Mouse (Mus musculus) right cerebral cortex, postnatal 4 days (tissue): ENCODE data around the gene Ntng2.

Experiments
- DNase-seq: peaks from one replicate; pipeline ENCODE4 v3.0.0-alpha.2; 2022

Gene Ntng2

DNA sequence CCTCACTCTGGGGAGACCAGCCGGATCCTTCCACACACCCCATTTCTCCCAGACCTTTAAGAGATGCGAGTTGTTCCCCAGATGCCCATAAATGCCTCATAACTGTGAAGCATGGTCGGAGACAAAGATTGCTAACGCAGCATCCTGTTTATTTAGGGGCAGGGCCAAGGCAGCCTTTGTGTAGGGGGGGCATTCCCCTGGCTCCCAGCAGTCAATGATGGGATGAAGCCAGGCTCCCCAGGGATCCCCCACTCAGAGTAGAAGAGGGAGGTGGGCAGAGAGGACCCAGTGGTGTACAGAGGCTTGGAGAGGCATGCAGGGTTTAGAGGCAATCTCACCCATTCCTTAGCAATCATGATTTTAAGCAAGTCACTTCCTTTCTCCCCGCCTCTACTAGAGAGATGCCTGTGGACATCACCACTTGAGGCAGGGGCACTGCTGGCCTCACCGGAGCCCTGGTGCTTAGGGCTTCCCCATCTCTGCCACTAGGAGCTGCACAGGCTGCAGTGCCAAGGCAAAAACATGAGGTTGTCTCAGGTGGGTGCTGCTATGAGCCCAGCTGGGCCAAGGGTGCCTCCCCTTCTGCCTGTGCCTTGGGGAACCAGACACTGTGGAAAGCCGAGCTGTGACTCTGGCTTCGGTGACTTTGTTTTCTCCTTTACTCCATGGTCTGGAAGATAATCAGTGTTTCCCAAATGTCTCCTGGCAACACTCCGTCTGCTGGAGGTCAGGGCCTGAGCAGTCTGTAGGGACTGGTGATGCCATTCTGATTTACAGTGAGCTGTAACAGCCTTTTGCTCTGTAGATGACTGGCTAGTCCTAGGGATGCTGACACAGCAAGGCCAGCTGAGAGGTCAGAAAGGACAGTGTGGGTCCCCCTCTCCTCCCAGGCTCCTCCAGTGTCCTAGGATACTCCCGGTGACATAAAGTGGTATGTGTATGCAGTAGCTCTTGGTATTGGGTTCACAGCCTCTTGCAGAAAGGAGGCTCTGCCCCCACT is 61.3 kb downstream of the Ntng2 start:
- no peak for DNase-seq

GRCm38 (mm10) chr2:29190392-29190791 is 62.4 kb downstream of the Ntng2 start:
- DNase-seq, result no peak

GRCm38 (mm10) chr2:29186209-29186608 is 66.6 kb downstream of the Ntng2 start:
- DNase-seq, result no peak

DNA sequence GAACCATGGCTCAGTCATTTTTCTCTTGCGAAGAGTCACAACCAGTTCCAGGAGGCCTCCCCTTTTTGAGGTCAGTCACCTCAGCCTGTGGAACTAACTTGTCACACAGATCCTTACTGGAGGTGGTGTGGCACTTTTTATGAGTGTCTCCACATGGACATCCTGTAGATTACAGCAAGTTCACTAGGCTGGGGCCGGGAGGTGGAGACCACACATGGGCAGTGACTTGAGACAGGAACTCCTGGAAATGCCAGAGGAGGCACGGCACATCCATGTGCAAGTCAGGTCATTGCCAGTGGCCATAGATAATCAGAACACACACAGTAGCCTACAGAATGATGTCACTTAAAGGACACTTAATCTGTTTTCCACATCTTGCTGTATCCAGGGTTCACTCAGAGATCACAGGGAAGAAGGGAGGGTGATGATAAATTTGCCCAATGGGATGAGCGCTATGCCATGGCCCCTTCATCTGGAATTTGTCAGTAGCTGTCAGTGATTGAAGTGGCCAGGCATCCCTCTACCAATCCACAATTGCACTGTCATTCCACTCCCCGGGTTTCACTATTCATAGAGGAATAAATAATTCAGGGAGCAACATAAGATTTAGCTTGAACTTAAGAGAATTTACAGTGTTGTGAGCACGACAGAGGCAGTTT is 69.4 kb downstream of the Ntng2 start:
- no peak for DNase-seq

DNA sequence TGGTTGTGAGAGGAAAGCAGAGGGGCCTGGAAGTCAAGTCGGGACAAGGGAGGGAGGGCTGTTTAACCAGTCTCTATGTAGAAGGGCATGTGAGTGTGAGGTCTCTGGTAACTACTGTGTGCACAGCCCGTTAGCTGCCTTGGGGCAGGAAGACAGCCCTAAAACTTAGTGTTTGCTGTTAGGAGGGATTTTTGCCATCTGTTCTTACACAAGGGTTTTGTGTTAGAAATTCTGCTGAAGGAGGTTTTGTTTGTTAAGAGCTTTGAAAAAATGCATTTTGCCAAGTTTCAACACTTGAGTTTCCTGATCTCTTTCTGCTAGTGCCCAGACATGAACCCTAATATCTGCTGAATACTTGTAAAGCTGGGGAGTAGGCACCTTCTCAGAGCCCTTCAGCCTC is 71.7 kb downstream of the Ntng2 start:
- no peak for DNase-seq

- no peak for DNase-seq
Measured at GRCm38 (mm10) chr2:29179810-29180209, 73.0 kb downstream of the Ntng2 start.

GRCm38 (mm10) chr2:29174887-29175286 is 77.9 kb downstream of the Ntng2 start:
- no peak for DNase-seq

DNA sequence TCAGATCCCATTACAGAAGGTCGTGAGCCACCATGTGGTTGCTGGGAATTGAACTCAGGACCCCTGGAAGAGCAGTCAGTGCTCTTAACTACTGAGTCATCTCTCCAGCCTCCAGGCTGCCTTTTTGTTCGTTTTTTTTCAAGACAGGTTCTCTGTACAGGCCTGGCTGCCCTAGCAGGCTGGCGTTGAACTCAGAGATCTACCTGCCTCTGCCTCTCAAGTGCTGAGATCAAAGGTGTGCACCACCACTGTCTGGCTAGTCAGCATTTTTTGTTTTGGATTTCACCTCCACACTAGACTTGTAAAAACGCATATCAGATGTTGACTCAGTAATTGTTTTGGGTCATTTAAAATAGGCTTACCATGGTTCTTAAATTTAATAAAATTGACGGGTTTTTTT is 84.7 kb downstream of the Ntng2 start:
- no peak for DNase-seq

- DNase-seq, result no peak
Measured at GRCm38 (mm10) chr2:29151941-29152340, 100.9 kb downstream of the Ntng2 start.
